Mouse (Mus musculus): ENCODE measurements at regions not wholly inside any gene's neighbourhood (a gene's known extent, or its start where the extent isn't known, plus 50 kb on each side); places are given as distances from the start of the nearest gene placed in this dataset.

DNA sequence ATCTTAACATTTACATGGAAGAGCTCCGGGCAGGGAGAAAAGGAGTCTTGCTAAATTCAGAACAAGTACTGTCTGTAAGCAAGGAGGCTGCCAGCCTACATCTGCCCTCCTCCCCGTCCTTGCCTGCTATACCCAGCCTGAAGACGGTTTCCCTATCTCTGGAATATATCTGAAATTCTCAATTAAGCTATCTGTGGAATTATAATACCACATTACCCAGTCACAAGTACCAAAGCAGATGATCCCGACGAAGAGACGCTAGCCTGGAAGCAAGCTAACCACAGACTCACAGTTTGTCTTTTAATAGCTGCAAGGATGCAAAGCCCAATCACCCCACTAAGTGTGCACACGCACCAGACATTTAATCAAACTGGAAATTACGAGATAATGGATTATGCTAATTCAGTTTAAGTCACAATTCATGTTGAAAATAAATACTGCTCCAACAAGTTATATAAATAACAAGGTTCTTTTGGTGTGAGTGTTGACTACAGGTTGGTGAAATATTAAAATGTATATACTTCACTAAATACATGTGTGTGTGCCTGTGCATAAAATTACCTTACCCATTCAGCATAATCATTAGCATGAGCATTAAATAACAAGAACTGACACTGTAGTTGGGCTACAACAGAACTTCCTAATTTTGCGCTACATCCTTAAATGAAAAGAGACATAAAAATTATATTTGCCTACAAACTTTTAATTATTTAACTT is 269.9 kb upstream of the Arrdc3 start:
- TF ChIP-seq CTCF (IDR thresholded peaks at IDR 0.05; ENCODE audit: low read depth), result no peak
- TF ChIP-seq EP300 (IDR thresholded peaks at IDR 0.05; ENCODE audit: low read depth), result no peak
